Mouse (Mus musculus): ENCODE measurements around the gene Zfyve21.

The Zfyve21 gene

DNA sequence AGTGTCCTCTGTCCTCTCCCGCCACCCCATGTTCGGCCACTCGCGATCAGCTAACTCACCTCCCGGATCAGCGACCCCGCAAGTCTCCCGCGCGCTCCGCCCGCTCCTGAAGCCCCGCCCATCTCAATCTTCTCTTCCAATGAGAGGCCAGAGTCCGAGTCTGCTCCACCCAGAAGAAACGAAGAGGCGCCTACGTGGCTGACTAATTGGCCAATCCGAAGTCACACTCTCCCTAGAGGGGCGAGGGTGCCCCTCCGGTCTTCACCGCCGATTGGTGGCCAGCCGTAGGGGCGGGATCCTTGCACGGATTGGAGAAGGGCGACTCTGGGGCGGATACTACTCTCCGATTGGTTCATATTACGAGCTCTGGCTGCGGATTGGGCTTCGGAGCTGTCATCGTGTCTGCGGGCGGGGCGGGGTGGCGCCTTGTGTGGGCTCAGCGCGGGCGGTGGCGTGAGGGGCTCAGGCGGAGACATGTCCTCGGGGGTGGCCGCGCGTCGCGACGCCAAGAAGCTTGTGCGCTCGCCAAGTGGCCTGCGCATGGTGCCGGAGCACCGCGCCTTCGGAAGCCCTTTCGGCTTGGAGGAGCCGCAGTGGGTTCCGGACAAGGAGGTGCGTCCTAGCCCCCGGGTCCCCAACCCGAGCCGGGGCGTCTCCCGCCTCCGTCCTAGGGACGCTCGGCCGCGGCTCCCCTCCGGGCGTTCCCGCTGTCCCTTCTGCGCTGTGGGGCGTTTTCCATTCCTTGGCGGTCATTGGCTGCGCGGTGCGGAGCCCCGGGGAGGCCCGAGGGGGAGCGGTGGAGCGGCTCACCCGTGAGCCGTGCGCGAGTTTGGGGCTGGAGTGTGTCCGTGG is at the start of gene Zfyve21, which contains the start of gene Xrcc3:
Zfyve21 (plus strand) TSS at position 405 of the 852 bp plus-strand sequence.
Xrcc3 (minus strand) TSS at position 108 of the 852 bp plus-strand sequence.
- DNase-seq (ENCODE audit: low read depth), result peak; percentile 98

DNA sequence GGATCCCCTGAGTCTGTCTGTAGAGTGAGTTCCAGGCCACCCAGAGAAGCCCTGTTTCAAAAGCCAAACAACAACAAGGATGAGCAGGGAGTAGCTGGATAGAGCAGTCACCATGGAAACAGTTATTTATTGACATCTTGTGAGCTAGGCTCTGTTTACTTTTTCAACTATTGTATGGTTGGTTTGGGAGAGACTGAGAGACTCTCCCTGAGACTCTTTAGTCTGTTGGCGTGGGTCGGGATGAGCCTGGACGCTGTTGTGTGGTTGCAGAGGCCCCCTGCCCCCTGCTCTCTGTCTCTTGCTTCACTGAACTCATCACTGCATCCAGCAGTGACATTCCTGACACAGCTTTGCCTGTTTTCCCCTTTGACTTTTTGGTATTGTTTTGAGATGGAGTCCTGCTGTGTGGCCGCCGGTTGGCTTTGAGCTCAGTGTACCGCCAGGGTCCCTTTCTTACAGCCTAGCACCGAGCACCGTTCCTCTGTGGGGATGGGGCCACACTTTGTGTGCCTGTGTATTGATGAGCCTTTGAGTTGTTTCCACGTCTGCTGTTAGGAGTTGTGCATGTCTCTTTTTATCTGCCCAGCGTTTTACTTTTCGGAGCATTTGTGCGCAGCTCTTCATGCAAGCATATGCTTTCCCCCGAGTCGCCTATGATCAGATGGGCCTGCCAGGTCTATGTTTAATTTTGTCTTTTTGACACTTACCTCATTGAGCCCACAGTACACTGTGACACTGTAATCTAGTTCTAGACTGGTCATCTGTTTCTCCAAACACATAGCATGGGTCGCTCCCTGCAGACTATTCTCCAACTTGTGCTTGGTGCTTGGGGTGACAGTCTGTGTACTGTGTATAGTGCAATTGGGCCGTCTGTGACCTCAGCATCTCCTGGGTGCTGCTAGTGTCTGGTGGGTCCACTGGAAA is 47.4 kb upstream of the Zfyve21 start:
- DNase-seq (ENCODE audit: low read depth), result no peak

DNA sequence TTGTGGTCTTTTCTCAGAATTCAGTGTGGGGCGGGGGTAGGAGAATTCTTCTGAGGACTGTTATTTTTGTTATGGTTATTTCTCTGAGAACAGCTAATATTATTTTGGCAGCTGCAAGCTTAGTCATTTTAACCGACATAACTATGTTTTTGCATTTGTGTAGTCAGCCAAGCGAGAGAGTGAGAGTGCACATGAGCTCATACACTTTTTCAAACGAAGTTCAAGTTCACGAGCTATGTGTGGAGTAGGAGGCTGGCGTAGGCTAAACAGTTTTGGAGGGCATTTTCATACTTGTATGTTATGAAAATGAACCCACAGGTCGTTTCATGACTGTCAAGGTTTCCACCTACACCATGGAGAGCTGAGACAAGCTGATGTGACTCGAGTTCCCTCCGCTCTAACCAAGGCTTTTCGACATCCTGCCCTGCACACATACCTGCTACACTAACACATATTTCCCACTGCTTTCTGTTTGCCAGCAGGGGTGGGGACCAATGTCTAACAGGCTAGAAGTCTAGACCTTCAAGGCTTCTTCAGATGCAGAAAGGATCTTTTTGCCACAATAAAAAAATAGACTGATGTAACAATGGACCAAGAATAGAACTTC is 45.5 kb upstream of the Zfyve21 start:
- no peak for DNase-seq (ENCODE audit: low read depth)

DNA sequence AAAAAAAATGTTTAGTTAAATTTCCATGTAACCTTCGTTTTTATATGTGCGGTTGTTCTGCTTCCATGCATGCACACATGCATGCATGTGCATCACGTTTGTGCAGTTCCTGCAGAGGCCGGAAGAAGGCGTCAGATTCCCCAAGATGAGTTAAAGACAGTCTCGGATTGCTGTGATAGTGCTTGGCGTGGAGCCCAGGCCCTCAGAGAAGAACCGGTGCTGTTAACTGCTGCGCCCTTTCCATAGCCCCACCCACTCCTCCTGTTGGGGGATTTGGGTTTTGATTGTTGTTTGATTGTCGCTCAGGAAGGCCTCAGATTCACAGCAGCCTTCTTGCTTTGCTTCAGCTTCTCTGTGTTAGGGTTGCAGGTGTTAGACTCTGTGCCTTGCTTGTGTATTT is 44.7 kb upstream of the Zfyve21 start:
- no peak for DNase-seq (ENCODE audit: low read depth)

DNA sequence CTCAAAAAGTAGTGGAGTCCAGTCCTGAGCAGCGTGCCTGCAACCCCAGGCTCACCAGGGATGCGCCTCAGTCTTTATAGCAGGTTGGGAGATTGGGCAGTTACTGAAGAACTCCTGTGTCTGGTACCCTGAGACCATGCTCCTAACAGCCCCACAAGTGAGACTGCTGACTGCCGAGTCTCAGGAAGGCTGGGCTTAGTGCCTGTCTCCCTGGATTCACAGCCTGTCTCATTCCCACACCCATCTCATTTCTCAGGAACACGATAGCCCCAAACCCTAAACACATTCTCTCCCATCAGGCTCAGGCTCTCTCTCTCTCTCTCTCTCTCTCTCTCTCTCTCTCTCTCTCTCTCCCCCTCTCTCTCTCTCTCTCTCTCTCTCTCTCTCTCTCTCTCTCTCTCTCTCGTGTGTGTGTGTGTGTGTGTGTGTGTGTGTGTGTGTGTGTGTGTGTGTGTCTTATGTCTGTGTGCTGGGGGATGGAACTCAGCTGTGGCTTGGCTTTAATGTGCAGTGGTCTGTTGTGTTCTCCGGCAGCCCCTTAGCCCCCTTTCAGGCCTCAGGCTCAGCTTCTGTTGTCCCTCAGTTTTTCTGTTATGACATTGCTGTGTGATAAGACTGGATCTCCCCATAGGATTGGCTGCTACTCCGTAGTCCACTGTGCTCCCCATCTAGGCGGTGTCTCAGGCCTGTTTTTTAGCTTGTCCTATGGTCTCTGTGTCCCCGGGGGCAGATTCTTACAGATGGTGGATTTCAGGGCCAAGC is 44.0 kb upstream of the Zfyve21 start:
- no peak for DNase-seq (ENCODE audit: low read depth)

DNA sequence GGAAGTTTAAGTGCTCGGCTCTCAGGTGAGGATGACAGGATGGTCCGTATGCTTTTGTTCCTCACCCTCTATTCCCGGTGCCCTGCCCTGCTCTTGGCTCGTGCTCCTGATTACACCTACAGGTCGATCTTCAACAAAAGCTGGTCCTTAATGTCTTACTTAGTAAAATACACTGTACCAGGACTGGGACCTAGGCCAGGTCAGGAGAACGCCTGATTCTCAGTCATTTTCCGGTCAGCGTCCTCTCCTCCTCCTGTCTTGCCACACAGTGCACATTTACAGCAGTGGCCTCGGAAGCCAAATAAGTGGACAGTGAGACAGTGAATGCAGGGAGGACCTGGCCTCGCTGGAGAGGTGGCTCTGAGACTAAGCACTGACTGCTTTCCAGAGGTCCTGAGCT is 43.3 kb upstream of the Zfyve21 start:
- DNase-seq (ENCODE audit: low read depth), result no peak

DNA sequence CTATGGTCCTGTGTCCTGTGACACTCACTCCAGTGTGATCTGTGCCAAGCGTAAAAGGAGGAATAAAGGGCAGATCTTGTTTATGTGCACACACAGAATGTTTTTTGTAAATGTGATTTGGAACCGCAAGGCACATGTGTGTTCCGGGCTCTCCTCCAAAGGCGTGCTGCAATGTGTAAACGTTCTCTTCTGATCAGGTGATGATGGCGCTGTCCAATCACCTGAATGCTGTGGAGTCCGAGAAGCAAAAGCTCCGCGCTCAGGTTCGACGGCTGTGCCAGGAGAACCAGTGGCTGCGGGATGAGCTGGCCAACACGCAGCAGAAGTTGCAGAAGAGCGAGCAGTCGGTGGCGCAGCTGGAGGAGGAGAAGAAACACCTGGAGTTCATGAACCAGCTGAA is 39.8 kb upstream of the Zfyve21 start:
- no peak for DNase-seq (ENCODE audit: low read depth)

DNA sequence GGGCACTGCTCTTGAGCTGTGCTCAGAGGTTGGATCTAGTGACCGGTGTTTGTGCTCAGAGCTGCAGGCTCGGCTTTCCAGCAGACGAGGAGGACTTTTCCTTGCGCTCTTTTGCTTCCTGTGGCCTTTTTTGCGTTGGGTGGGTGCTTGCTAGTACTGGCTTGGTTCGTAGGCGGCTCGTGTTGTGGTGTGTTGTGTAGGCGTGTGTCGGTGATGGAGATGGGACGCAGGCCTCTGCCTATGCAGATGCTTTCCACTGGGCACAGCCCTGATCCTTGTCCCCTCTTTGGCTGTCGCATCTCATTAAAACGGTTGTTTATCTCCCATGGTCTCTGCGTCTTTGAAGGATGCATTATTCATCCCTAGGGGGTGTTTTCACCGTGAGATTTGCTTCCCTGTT is 39.1 kb upstream of the Zfyve21 start:
- no peak for DNase-seq (ENCODE audit: low read depth)

DNA sequence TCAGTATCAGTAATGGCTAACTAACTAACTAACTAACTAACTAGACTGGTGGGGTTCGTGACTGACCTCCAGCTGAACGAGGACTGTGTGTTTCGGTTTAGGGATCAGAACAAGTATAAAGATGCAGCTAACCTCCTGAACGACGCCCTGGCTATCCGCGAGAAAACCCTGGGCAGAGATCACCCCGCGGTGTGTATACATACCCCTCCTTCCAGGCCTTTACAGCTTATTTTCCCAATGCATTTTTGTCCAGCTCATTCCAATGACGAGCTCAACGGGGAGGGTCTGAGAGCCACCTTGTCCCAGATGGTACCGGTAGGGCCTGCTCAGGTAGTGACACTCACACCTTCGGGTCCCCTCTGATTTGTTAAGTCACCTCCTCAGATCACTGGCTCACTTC is 36.1 kb upstream of the Zfyve21 start:
- DNase-seq (ENCODE audit: low read depth), result no peak

DNA sequence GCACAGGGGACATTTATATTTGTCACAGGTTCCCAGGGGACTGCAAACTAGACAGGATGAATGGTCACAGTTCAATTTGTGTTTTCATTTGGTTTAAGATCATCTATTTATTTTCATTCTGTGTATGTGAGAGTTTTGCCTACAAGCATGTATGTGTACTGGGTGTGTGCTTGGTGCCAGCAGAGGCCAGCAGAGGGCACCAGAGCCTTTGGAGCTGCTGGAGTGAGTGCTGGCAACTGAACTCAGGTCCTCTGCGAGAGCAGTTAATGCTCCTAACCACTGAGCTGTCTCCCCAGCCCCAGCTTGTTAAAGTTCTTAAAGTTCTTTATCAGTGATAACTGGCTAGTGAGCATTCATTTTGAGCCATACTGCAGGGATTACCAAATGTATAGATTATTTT is 34.4 kb upstream of the Zfyve21 start:
- no peak for DNase-seq (ENCODE audit: low read depth)

DNA sequence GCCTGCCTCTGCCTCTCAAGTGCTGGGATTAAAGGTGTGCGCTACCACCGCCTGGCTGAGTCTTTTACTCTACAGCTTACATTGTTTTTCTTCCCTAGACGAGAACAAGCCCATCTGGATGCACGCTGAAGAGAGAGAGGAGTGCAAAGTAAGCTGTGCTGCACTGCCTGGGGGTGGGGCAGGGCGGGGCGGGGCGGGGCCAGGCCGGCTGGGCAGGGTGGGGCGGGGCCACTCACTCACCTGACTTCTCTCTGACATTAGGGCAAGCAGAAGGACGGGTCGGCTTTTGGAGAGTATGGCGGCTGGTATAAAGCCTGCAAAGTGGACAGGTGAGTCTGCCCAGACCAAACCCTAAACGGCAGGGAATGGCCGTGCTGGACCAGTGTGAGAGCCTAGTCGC is 28.8 kb upstream of the Zfyve21 start:
- no peak for DNase-seq (ENCODE audit: low read depth)

DNA sequence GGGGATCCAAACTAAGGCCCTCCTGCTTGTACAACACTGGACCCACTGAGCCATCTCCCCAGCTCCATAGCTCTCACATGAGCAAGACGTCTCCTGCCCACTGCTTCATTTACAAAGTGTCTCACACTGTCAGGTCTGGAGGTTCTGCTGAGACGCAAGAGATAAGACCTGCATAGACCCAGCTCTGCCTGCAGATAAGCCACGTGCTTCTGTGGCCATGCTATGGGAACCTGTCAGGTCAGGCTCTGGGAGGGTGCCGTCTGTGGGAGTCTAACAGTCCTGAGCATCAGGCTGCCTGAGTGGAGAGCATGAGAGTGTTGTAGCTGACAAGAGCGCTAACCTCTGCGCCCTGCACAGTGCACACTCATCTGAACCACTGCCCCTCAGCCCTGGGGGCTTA is 27.0 kb upstream of the Zfyve21 start:
- no peak for DNase-seq (ENCODE audit: low read depth)

DNA sequence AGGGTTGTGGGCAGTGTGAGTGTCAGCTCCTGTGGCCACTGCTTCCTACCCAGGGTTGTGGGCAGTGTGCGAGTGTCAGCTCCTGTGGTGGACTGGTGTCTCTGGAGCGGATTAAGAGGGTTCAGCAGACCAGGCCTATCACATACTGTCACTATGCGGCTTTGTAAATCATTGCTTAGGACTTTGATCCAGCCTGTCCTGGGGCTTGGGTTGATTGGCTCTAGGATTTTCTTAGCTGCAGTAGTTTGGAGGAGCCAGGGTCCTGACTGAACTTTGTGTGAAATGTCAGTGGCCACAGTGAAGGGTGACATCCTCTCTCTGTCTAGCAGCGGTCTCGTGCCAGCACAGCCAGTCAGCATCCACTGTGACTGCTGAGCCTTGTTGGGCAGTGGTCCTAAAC is 23.9 kb upstream of the Zfyve21 start:
- no peak for DNase-seq (ENCODE audit: low read depth)

DNA sequence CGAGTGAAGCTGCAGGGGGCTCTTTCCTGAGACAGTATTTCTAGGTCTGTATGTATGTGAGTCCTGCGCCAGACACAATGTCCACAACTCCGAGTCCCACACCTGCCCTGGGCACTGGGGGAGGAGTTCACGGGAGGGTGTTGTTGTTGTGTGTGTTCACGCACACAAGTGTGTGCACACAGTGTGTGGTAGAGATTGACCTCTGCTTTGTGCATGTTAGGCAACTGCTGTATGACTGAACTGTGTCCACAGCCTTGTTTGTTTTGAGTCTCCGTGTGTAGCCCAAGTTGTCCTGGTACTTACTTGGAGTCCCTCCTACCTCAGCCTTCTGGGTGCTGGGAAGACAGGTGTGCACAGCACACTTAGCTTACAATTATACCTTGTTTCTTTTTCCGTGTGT is 23.3 kb upstream of the Zfyve21 start:
- no peak for DNase-seq (ENCODE audit: low read depth)

DNA sequence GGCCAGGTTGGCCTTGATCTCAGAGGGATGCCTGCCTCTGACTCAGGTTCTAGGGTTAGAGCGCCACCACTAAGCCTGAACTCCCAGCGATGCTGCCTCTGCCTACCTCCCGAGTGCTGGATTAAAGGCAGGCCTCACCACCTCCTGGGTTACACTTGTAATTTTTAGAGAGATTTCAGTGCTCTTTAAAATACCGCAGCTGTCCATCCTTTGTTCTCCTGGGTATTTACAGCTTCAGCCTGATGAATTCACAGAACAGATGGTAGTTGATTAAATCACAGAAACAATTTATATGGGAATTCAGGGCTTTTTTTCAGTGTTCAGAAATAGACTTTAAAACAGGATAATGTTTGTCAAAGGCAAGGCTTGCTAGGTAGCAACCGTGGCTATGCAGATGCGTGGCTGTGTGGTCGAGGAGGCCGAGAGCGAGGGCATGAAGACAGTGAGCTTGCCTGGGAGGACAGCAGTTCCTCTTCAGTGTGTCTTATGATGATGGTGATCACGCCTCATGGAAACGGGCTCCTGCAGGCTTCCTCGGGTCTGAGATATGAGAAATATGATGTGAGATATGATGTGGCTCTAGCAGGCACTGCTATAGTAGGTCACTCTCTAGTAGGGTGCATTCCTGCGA is 22.4 kb upstream of the Zfyve21 start:
- DNase-seq (ENCODE audit: low read depth), result no peak

DNA sequence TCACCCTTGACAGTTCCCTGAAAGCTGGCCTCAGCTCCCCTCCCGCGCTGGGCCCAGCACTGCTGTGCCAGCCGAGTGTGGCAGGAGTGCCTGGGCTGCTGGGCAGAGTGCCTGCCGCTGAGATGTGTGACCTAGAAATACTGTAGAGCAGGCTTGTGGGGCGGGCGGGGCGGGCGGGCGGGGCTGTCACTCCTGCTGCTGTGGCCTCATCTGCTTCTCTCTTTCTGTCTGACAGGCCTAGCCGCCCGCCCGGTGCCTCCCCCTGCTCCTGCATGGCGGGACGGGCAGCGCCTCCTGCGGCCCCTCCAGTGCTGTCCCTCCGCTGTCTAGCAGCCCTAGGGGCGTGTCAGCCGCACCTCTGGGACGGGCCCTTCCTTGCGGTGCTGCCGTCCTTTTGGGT is 19.9 kb upstream of the Zfyve21 start:
- no peak for DNase-seq (ENCODE audit: low read depth)

DNA sequence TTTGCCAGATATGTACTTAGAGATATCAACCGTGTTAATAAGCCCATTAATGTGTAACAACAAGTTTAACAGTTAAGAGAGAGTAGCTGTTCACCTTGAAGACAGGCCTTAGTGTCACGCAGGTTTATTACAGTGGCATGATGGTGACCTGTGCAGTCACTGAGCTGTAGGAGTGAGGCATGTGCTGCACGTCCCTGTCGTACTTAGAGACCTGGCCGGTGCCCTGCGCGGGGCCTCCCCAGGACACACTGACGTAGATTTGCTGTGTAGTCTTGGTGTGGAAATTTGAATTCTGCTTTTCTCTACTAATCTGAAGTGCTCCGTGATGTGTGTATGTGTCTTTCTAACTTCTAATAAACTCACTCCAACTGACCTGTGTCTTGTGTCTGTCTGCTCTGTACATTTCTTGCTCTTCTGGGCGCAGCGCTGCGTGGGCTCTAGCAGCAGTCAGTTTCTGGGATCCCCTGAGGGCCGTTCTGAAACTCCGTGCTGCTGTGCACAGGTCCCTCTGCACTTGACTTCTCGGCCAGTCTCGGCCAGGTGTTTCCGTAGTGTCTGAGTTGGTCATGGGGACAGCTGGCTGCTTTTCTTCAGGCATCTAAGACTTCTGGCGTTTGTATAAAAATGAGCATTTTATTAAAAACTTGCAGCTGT is 19.3 kb upstream of the Zfyve21 start:
- DNase-seq (ENCODE audit: low read depth), result no peak

DNA sequence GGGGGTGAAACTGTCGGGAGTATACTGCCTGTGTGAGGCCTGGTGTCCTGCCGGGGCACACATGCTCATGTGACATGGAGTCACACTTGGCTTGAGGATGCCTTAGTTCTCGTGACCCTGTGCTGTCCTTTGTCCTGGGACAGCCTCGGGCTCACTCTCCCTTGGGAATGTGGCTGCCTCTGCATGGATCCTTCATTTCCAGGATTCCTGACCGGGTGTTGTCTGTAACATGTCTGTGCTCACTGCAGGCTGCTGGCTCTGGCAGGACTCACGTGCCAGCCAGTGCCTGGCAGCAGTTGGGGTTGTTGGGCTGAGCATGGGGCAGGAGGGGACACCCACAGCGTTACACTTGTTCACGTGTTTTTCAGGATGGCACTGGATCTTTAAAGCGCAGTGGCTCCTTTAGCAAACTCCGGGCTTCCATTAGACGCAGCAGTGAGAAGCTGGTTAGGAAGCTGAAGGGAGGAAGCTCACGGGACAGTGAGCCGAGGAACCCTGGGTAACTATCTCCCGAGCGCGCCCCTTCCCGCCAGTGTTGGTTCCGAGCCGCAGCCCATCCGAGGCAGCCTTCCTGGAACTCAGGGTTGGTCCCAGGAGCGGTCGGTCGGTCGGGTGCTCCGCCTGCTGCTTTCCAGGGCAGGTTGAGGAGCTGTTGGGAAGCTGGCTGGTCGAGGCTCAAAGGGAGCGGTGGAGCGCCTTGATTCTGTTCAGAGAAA is 18.6 kb upstream of the Zfyve21 start:
- DNase-seq (ENCODE audit: low read depth), result no peak

DNA sequence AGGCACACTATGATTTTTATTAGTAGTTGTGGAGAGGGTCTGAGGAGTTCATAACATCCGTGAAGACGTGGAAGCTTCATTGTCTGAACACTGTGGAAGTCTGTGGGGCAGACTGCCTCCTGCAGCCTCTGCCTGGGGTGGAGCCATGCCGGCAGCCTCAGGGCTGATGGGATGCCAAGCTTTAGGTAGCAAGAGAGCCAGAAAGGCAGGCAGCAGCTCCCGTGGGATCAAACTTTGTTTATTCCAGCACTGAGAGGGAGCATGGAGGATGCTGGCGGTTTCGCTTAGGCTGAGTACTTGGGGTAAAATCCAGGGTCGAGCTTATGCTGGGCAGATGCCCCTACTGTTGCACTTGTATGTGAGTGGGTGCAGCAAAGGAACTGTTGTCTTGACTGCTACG is 16.7 kb upstream of the Zfyve21 start:
- no peak for DNase-seq (ENCODE audit: low read depth)

DNA sequence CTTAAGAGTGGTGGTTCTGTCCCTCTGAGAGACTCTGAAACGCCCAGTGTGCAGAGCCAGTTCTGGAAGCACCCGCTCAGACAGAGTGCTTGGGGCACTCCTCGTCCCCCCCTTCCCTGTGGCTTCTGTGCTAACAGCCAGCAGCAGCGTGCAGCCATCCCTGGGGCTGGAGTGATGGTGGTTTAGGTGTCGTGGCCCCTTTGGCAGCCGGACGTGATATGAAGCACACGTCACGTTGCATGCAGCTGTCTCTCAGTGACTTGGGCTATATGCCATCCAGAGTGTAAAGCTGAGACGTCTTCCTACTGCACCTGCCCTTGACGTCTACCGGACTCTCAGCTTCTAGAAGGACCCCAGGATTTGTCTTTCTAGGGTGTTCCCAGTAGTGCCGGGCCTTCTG is 15.5 kb upstream of the Zfyve21 start:
- DNase-seq (ENCODE audit: low read depth), result no peak

Measured in c-Kit-positive CD71-negative TER-119-negative erythroid progenitor cells, embryonic 14.5 days (primary cell).